Mouse (Mus musculus): ENCODE measurements around the gene Tspan33.
"Not testable (repeated sequence)": the region's sequence is repeated elsewhere in the genome, so short reads cannot be mapped to it uniquely, and the experiment has no call there.

Tspan33 gene

GRCm38 (mm10) chr6:29693953-29694352 lies at the start of gene Tspan33:
Gene Tspan33, plus strand, starts transcription at chr6:29694222.
- DNase-seq (ENCODE audit: low spot score in 2 of 2) = peak; percentile 79 to 90

GRCm38 (mm10) chr6:29649494-29650169 lies 44.4 kb upstream of the Tspan33 start:
- peak; percentile 66 to 85 for DNase-seq (ENCODE audit: low spot score in 2 of 2)

GRCm38 (mm10) chr6:29650170-29650549 lies 43.9 kb upstream of the Tspan33 start:
- no peak for DNase-seq (ENCODE audit: low spot score in 2 of 2)

- DNase-seq (ENCODE audit: low spot score in 2 of 2) = no peak
Observed at GRCm38 (mm10) chr6:29653271-29653670, 40.8 kb upstream of the Tspan33 start.

GRCm38 (mm10) chr6:29658626-29659475 lies 35.2 kb upstream of the Tspan33 start:
- DNase-seq (ENCODE audit: low spot score in 2 of 2) = no peak

- no peak for DNase-seq (ENCODE audit: low spot score in 2 of 2)
Observed at GRCm38 (mm10) chr6:29659964-29660363, 34.1 kb upstream of the Tspan33 start.

- DNase-seq (ENCODE audit: low spot score in 2 of 2) = no peak
Observed at GRCm38 (mm10) chr6:29660662-29661307, 33.2 kb upstream of the Tspan33 start.

- no peak for DNase-seq (ENCODE audit: low spot score in 2 of 2)
Observed at GRCm38 (mm10) chr6:29667266-29667665, 26.8 kb upstream of the Tspan33 start.

GRCm38 (mm10) chr6:29671741-29672140 lies 22.3 kb upstream of the Tspan33 start:
- DNase-seq (ENCODE audit: low spot score in 2 of 2) = no peak

- DNase-seq (ENCODE audit: low spot score in 2 of 2) = peak; percentile 8 to 13
Observed at GRCm38 (mm10) chr6:29672563-29673411, 21.2 kb upstream of the Tspan33 start.

GRCm38 (mm10) chr6:29673739-29674138 lies 20.3 kb upstream of the Tspan33 start:
- DNase-seq (ENCODE audit: low spot score in 2 of 2) = no peak

GRCm38 (mm10) chr6:29679947-29680550 lies 14.0 kb upstream of the Tspan33 start:
- DNase-seq (ENCODE audit: low spot score in 2 of 2) = not testable (repeated sequence)

- no peak for DNase-seq (ENCODE audit: low spot score in 2 of 2)
Observed at GRCm38 (mm10) chr6:29681853-29682252, 12.2 kb upstream of the Tspan33 start.

- DNase-seq (ENCODE audit: low spot score in 2 of 2) = no peak
Observed at GRCm38 (mm10) chr6:29684686-29685085, 9.3 kb upstream of the Tspan33 start.

GRCm38 (mm10) chr6:29685952-29686351 lies 8.1 kb upstream of the Tspan33 start:
- no peak for DNase-seq (ENCODE audit: low spot score in 2 of 2)

GRCm38 (mm10) chr6:29689458-29689857 lies 4.6 kb upstream of the Tspan33 start:
- DNase-seq (ENCODE audit: low spot score in 2 of 2) = no peak

GRCm38 (mm10) chr6:29694375-29695289 lies 610 bp downstream of the Tspan33 start:
- DNase-seq (ENCODE audit: low spot score in 2 of 2) = no peak

- DNase-seq (ENCODE audit: low spot score in 2 of 2) = no peak
Observed at GRCm38 (mm10) chr6:29695290-29695674, 1.3 kb downstream of the Tspan33 start.

- no peak for DNase-seq (ENCODE audit: low spot score in 2 of 2)
Observed at GRCm38 (mm10) chr6:29695975-29696374, 2.0 kb downstream of the Tspan33 start.

- DNase-seq (ENCODE audit: low spot score in 2 of 2) = no peak
Observed at GRCm38 (mm10) chr6:29697139-29697538, 3.1 kb downstream of the Tspan33 start.
